Mouse (Mus musculus) liver, adult (tissue): ENCODE results near the gene Naaladl2.

Experiments used
- GATA4 ChIP-seq: IDR thresholded peaks from 2 replicates; pipeline ENCODE4 v1.6.1; 2014; ENCODE audit warnings: mild to moderate bottlenecking, low read length; ENCODE audit not compliant: insufficient replicate concordance

Naaladl2 gene

GRCm38 (mm10) chr3:25010751-25011150 lies 133.3 kb downstream of the Naaladl2 start:
- no peak for TF ChIP-seq GATA4

- TF ChIP-seq GATA4: no peak
Observed at GRCm38 (mm10) chr3:24992577-24992976, 151.5 kb downstream of the Naaladl2 start.

- no peak for TF ChIP-seq GATA4
Observed at GRCm38 (mm10) chr3:24992078-24992477, 152.0 kb downstream of the Naaladl2 start.

GRCm38 (mm10) chr3:24982111-24982510 lies 161.9 kb downstream of the Naaladl2 start:
- TF ChIP-seq GATA4: no peak

- TF ChIP-seq GATA4: no peak
Observed at GRCm38 (mm10) chr3:24942170-24942569, 201.9 kb downstream of the Naaladl2 start.

- TF ChIP-seq GATA4: no peak
Observed at GRCm38 (mm10) chr3:24938507-24939182, 205.4 kb downstream of the Naaladl2 start.

GRCm38 (mm10) chr3:24921811-24922210 lies 222.2 kb downstream of the Naaladl2 start:
- TF ChIP-seq GATA4: no peak

- no peak for TF ChIP-seq GATA4
Observed at GRCm38 (mm10) chr3:24921401-24921800, 222.7 kb downstream of the Naaladl2 start.

GRCm38 (mm10) chr3:24905425-24905960 lies 238.6 kb downstream of the Naaladl2 start:
- TF ChIP-seq GATA4: no peak

GRCm38 (mm10) chr3:24888801-24889200 lies 255.3 kb downstream of the Naaladl2 start:
- TF ChIP-seq GATA4: no peak

GRCm38 (mm10) chr3:24872254-24872653 lies 271.8 kb downstream of the Naaladl2 start:
- TF ChIP-seq GATA4: no peak

GRCm38 (mm10) chr3:24852936-24853335 lies 291.1 kb downstream of the Naaladl2 start:
- no peak for TF ChIP-seq GATA4

- no peak for TF ChIP-seq GATA4
Observed at GRCm38 (mm10) chr3:24796739-24797138, 347.3 kb downstream of the Naaladl2 start.

GRCm38 (mm10) chr3:24787451-24788148 lies 356.5 kb downstream of the Naaladl2 start:
- no peak for TF ChIP-seq GATA4

GRCm38 (mm10) chr3:24784108-24784507 lies 360.0 kb downstream of the Naaladl2 start:
- TF ChIP-seq GATA4: no peak

- no peak for TF ChIP-seq GATA4
Observed at GRCm38 (mm10) chr3:24783462-24783829, 360.6 kb downstream of the Naaladl2 start.
